In genomic region chr1:61152157-61152556, GRCm38 (mm10) we compare ENCODE assay signal across 19 mouse cellular contexts.
"Had no signal": no experiment of that assay in that cellular context is flagged by ENCODE, and none has a peak within 500 bp of the region (broad histone marks: within the 10 kb centered on the region; RNA-seq: fewer than 3 reads in every experiment).

No protein-coding gene starts in this region.

- ATAC-seq: intestine, postnatal 0 days; lung, postnatal 0 days; midbrain, embryonic 15.5 days had no signal

- H3K36me3 ChIP-seq: liver, embryonic 13.5 days; midbrain, embryonic 12.5 days; midbrain, embryonic 15.5 days; neural tube, embryonic 12.5 days had no signal

- H3K27me3 ChIP-seq: liver, embryonic 13.5 days; midbrain, embryonic 12.5 days; midbrain, embryonic 15.5 days; neural tube, embryonic 12.5 days had no signal

- H3K9me3 ChIP-seq: liver, embryonic 13.5 days; midbrain, embryonic 12.5 days; midbrain, embryonic 15.5 days; neural tube, embryonic 12.5 days had no signal

- DNase-seq: kidney, adult 2 months; kidney, postnatal 25 days; layer of hippocampus, adult 9-11 months; liver, embryonic 13.5 days; lung, embryonic 14.5 days; right cerebral cortex, adult 18-20 months; right cerebral cortex, postnatal 14 days; right cerebral cortex, postnatal 4 days; thymus, adult 2 months; thymus, postnatal 14 days had no signal

- H3K4me2 ChIP-seq: liver, embryonic 13.5 days; lung, embryonic 14.5 days; midbrain, embryonic 12.5 days; midbrain, embryonic 15.5 days; neural tube, embryonic 12.5 days had no signal

- H3K4me3 ChIP-seq: layer of hippocampus, adult 2 months; liver, embryonic 13.5 days; midbrain, embryonic 12.5 days; midbrain, embryonic 15.5 days; neural tube, embryonic 12.5 days had no signal

- H3K9ac ChIP-seq: liver, embryonic 13.5 days; lung, embryonic 14.5 days; midbrain, embryonic 12.5 days; midbrain, embryonic 15.5 days; neural tube, embryonic 12.5 days had no signal

- H3K4me1 ChIP-seq: liver, embryonic 13.5 days; midbrain, embryonic 12.5 days; midbrain, embryonic 15.5 days; neural tube, embryonic 12.5 days had no signal

- H3K27ac ChIP-seq: kidney, postnatal 0 days; layer of hippocampus, adult 2 months; liver, embryonic 13.5 days; macrophage; midbrain, embryonic 12.5 days; midbrain, embryonic 15.5 days; neural tube, embryonic 12.5 days; stomach, postnatal 0 days had no signal
